Mouse (Mus musculus): ENCODE measurements at regions not wholly inside any gene's neighbourhood (a gene's known extent, or its start where the extent isn't known, plus 50 kb on each side); places are given as distances from the start of the nearest gene placed in this dataset.

- Histone ChIP-seq H3K27ac (no peak overlapping the region), H3K4me3 (no peak overlapping the region)
- DNase-seq (ENCODE audit: low spot score in 2 of 2) = no peak
- TF ChIP-seq CTCF (conservative IDR thresholded peaks at IDR 0.05) = no peak
These were observed 234.1 kb downstream of the Zfp36l1 start for GRCm38 (mm10) chr12:79878766-79879092.

- no peak for DNase-seq (ENCODE audit: low spot score in 2 of 2)
- TF ChIP-seq CTCF (conservative IDR thresholded peaks at IDR 0.05) = no peak
- H3K4me3 ChIP-seq = no peak overlapping the region
- no peak overlapping the region for H3K27ac ChIP-seq
These were observed 234.7 kb downstream of the Zfp36l1 start for GRCm38 (mm10) chr12:79878163-79878562.

- no peak overlapping the region for H3K4me3 ChIP-seq
- TF ChIP-seq CTCF (conservative IDR thresholded peaks at IDR 0.05) = no peak
- no peak overlapping the region for H3K27ac ChIP-seq
- no peak for DNase-seq (ENCODE audit: low spot score in 2 of 2)
These were observed 238.5 kb downstream of the Zfp36l1 start for GRCm38 (mm10) chr12:79874333-79874732.

- no peak for DNase-seq (ENCODE audit: low spot score in 2 of 2)
- no peak for TF ChIP-seq CTCF (conservative IDR thresholded peaks at IDR 0.05)
- Histone ChIP-seq H3K4me3 (no peak overlapping the region), H3K27ac (no peak overlapping the region)
These were observed 247.6 kb downstream of the Zfp36l1 start for GRCm38 (mm10) chr12:79865179-79865552.

- no peak for TF ChIP-seq CTCF (conservative IDR thresholded peaks at IDR 0.05)
These were observed 248.3 kb downstream of the Zfp36l1 start for GRCm38 (mm10) chr12:79864346-79865178.

More at GRCm38 (mm10) chr12:79864346-79865178, 248.3 kb downstream of the Zfp36l1 start:
- DNase-seq (ENCODE audit: low spot score in 2 of 2) = no peak
- Histone ChIP-seq H3K27ac (no peak overlapping the region), H3K4me3 (no peak overlapping the region)

All from layer of hippocampus, adult 2 months (tissue).